ENCODE assay signal across 16 mouse cellular contexts in genomic region chr5:150622792-150623191, GRCm38 (mm10). TPM values are rescaled to one million over a fixed set of nuclear protein-coding genes. Genes with fewer than 3 reads are reported as not detected.
A peak's percentile ranks its signal among the peaks of the same experiment; 100 is the strongest.
DNase-seq lines count a peak whose midpoint lies in the region; ATAC-seq lines count a peak whose summit lies in the region.
"Had no signal": no experiment of that assay in that cellular context is flagged by ENCODE, and none has a peak within 500 bp of the region (broad histone marks: within the 10 kb centered on the region; RNA-seq: fewer than 3 reads in every experiment).

No protein-coding gene starts in this region.

- no peak overlapping the region for H3K4me3 ChIP-seq in kidney, embryonic 16.5 days (ENCODE audit: low read length)
- H3K4me3 ChIP-seq in embryonic facial prominence, embryonic 14.5 days (ENCODE audit: low read depth, low read length), result no peak overlapping the region
- H3K4me3 ChIP-seq in stomach, embryonic 14.5 days (ENCODE audit: low read depth, low read length), result no peak overlapping the region
- H3K4me3 ChIP-seq: hindbrain, embryonic 15.5 days had no signal

- ATAC-seq in kidney, embryonic 16.5 days (ENCODE audit: low FRiP score, low TSS enrichment), result no peak
- ATAC-seq in embryonic facial prominence, embryonic 14.5 days (ENCODE audit: low read depth), result peak; percentile 47; the same call in 1 of the 2 replicates
- 0 out of 2 replicates have a peak, but pooled peaks have one; percentile 61 for ATAC-seq in stomach, embryonic 14.5 days (ENCODE audit: insufficient number of reproducible peaks, insufficient read depth, low FRiP score, low read depth)
- ATAC-seq in erythroblast, adult 5-6 weeks (replicated peaks; ENCODE audit: low FRiP score, poor library complexity, severe bottlenecking), result no peak

- DNase-seq in kidney, adult 8-10 months, result peak; percentile 29 to 32
- peak; percentile 67 for DNase-seq in embryonic facial prominence, embryonic 14.5 days (ENCODE audit: low spot score)
- DNase-seq in kidney, postnatal 36 days, result peak; percentile 34 to 67
- DNase-seq in embryo, embryonic 11 days, result no peak
- DNase-seq: adrenal gland, postnatal 14 days; cerebellum, adult 9-11 months; gastrocnemius, postnatal 10 days; heart, postnatal 14 days; midbrain, embryonic 14.5 days; right cerebral cortex, adult 18-20 months; spleen, adult 18-20 months had no signal

- H3K9me3 ChIP-seq in kidney, embryonic 16.5 days (ENCODE audit: low read length), result no peaks in the 10 kb centered on the region
- no peaks in the 10 kb centered on the region for H3K9me3 ChIP-seq in embryonic facial prominence, embryonic 14.5 days (ENCODE audit: control insufficient read depth, low read length)
- H3K9me3 ChIP-seq in stomach, embryonic 14.5 days (ENCODE audit: control insufficient read depth, low read depth, low read length), result no peaks in the 10 kb centered on the region
- H3K9me3 ChIP-seq: hindbrain, embryonic 15.5 days had no signal

- no peak overlapping the region for H3K27ac ChIP-seq in kidney, embryonic 16.5 days (ENCODE audit: low read length)
- no peak overlapping the region for H3K27ac ChIP-seq in embryonic facial prominence, embryonic 14.5 days (replicated peaks; ENCODE audit: low read depth, low read length)
- 0 out of 2 replicates have a peak overlapping the region, but pooled peaks have one; percentile 17 for H3K27ac ChIP-seq in stomach, embryonic 14.5 days (ENCODE audit: low read length)
- H3K27ac ChIP-seq: hindbrain, embryonic 15.5 days; macrophage had no signal

- no peaks in the 10 kb centered on the region for H3K27me3 ChIP-seq in kidney, embryonic 16.5 days (ENCODE audit: insufficient read depth, low read length)
- H3K27me3 ChIP-seq in embryonic facial prominence, embryonic 14.5 days (replicated peaks; ENCODE audit: control insufficient read depth, insufficient read depth, low read length), result no peaks in the 10 kb centered on the region
- no peaks in the 10 kb centered on the region for H3K27me3 ChIP-seq in stomach, embryonic 14.5 days (ENCODE audit: control insufficient read depth, insufficient read depth, low read length)
- H3K27me3 ChIP-seq: hindbrain, embryonic 15.5 days had no signal

- no peak overlapping the region for H3K9ac ChIP-seq in kidney, embryonic 16.5 days (replicated peaks; ENCODE audit: low read length)
- no peak overlapping the region for H3K9ac ChIP-seq in embryonic facial prominence, embryonic 14.5 days (ENCODE audit: low read depth, low read length)
- H3K9ac ChIP-seq in stomach, embryonic 14.5 days (replicated peaks; ENCODE audit: low read depth, low read length), result no peak overlapping the region
- H3K9ac ChIP-seq: hindbrain, embryonic 15.5 days had no signal

- H3K36me3 ChIP-seq in kidney, embryonic 16.5 days (ENCODE audit: insufficient read depth, low read length), result 0 out of 2 replicates have a peak, but pooled peaks cover 2% of the 10 kb centered on the region
- H3K36me3 ChIP-seq in embryonic facial prominence, embryonic 14.5 days (ENCODE audit: control insufficient read depth, insufficient read depth, low read length), result no peaks in the 10 kb centered on the region
- no peaks in the 10 kb centered on the region for H3K36me3 ChIP-seq in stomach, embryonic 14.5 days (ENCODE audit: control insufficient read depth, insufficient read depth, low read length)
- H3K36me3 ChIP-seq: hindbrain, embryonic 15.5 days had no signal

- 21% methylated on average over 1 of the region's 1 CpGs for WGBS in kidney, embryonic 16.5 days
- WGBS in embryonic facial prominence, embryonic 14.5 days, result 23% methylated on average over 1 of the region's 1 CpGs
- 8% methylated on average over 1 of the region's 1 CpGs for WGBS in stomach, embryonic 14.5 days

- peaks cover 12% of the 10 kb centered on the region for H3K4me1 ChIP-seq in kidney, embryonic 16.5 days (ENCODE audit: insufficient read depth, low read length)
- H3K4me1 ChIP-seq in embryonic facial prominence, embryonic 14.5 days (ENCODE audit: control insufficient read depth, insufficient read depth, low read length), result no peaks in the 10 kb centered on the region
- H3K4me1 ChIP-seq in stomach, embryonic 14.5 days (ENCODE audit: control insufficient read depth, insufficient read depth, low read length), result no peaks in the 10 kb centered on the region
- H3K4me1 ChIP-seq: hindbrain, embryonic 15.5 days had no signal

- no peak overlapping the region for H3K4me2 ChIP-seq in kidney, embryonic 16.5 days (replicated peaks; ENCODE audit: low read depth, low read length)
- no peak overlapping the region for H3K4me2 ChIP-seq in embryonic facial prominence, embryonic 14.5 days (ENCODE audit: low read depth, low read length)
- H3K4me2 ChIP-seq in stomach, embryonic 14.5 days (replicated peaks; ENCODE audit: low read depth, low read length), result no peak overlapping the region
- H3K4me2 ChIP-seq: hindbrain, embryonic 15.5 days had no signal

RNA-seq across cellular contexts. Expression of gene N4bp2l1, which starts 25.8 kb away (rescaled TPM):
- 5.8 and 6.4 TPM in 2 replicates for polyA plus RNA-seq in kidney, embryonic 16.5 days (2015; fragmentation: Nextera tagmentation; extraction: Ambion mirVana)
- polyA plus RNA-seq in embryonic facial prominence, embryonic 14.5 days (2014; fragmentation: Nextera tagmentation; extraction: Ambion mirVana), result 4.7 and 6.1 TPM in 2 replicates
- 8.3 TPM in 2 replicates for polyA plus RNA-seq in stomach, embryonic 14.5 days (2014; fragmentation: Nextera tagmentation; extraction: Ambion mirVana)
- total RNA-seq in erythroblast, adult 5-6 weeks (2015; ENCODE audit: low replicate concordance), result 21.3 and 36.5 TPM in 2 replicates
- total RNA-seq in erythroblast, adult 5-6 weeks (2017; ENCODE audit: low replicate concordance), result 10.5 and 13.7 TPM in 2 replicates

RNA-seq across cellular contexts. Expression of gene N4bp2l2, which starts 43.2 kb away (rescaled TPM):
- 34.0 and 43.6 TPM in 2 replicates for polyA plus RNA-seq in kidney, embryonic 16.5 days (2015; fragmentation: Nextera tagmentation; extraction: Ambion mirVana)
- 41.6 and 44.5 TPM in 2 replicates for polyA plus RNA-seq in embryonic facial prominence, embryonic 14.5 days (2014; fragmentation: Nextera tagmentation; extraction: Ambion mirVana)
- 44.4 and 53.3 TPM in 2 replicates for polyA plus RNA-seq in stomach, embryonic 14.5 days (2014; fragmentation: Nextera tagmentation; extraction: Ambion mirVana)
- total RNA-seq in erythroblast, adult 5-6 weeks (2015; ENCODE audit: low replicate concordance), result 45.3 and 81.3 TPM in 2 replicates
- total RNA-seq in erythroblast, adult 5-6 weeks (2017; ENCODE audit: low replicate concordance), result 118 and 140 TPM in 2 replicates

RNA-seq across cellular contexts. Expression of gene Pds5b, which starts 50.7 kb away (rescaled TPM):
- polyA plus RNA-seq in kidney, embryonic 16.5 days (2015; fragmentation: Nextera tagmentation; extraction: Ambion mirVana), result 28.2 and 33.4 TPM in 2 replicates
- 38.1 and 44.2 TPM in 2 replicates for polyA plus RNA-seq in embryonic facial prominence, embryonic 14.5 days (2014; fragmentation: Nextera tagmentation; extraction: Ambion mirVana)
- polyA plus RNA-seq in stomach, embryonic 14.5 days (2014; fragmentation: Nextera tagmentation; extraction: Ambion mirVana), result 52.9 and 55.6 TPM in 2 replicates
- 9.4 and 23.4 TPM in 2 replicates for total RNA-seq in erythroblast, adult 5-6 weeks (2015; ENCODE audit: low replicate concordance)
- total RNA-seq in erythroblast, adult 5-6 weeks (2017; ENCODE audit: low replicate concordance), result 13.0 and 26.2 TPM in 2 replicates

Comparison
In these comparisons a context has a peak if more than half of its experiments do, and no peak if none do; other contexts are left out.
1. ATAC-seq: peak in embryonic facial prominence, embryonic 14.5 days (single experiment) and stomach, embryonic 14.5 days (single experiment); none in kidney, embryonic 16.5 days (single experiment) and erythroblast, adult 5-6 weeks (single experiment).